Mouse (Mus musculus): ENCODE results near the gene Cabp1.

The Cabp1 gene

GRCm38 (mm10) chr5:115193669-115194625 is at the start of gene Cabp1:
Cabp1 (minus strand) TSS chr5:115194381.
- POLR2A ChIA-PET = interaction anchor here (0.5 to 6.6 kb wide), 44 partner anchors 8 to 1681 kb away, joined by 3 to 70 read pairs (median 4); partner anchors contain the start of genes Dynll1 (in 2 of the 4), Pop5 (in 2 of the 4), Rnf10 (in 2 of the 4) and Mlec (in 1 of the 4)
- CTCF ChIA-PET = interaction anchor here (0.5 to 3.4 kb wide), 38 partner anchors 9 to 593 kb away, joined by 3 to 21 read pairs (median 4); partner anchors contain the start of genes Pop5 (in 2 of the 4), Mlec (in 1 of the 4) and Unc119b (in 1 of the 4)

- ChIA-PET POLR2A (interaction anchor here in 3 of 4 experiments (0.6 to 5.1 kb wide), 23 partner anchors 9 to 242 kb away, joined by 3 to 24 read pairs (median 6); partner anchors contain the start of genes Rnf10 (in 3 of the 3) and Mlec (in 1 of the 3)), CTCF (interaction anchor here in 3 of 4 experiments (0.6 to 1.9 kb wide), 11 partner anchors 10 to 510 kb away, joined by 3 to 5 read pairs (median 4); no protein-coding TSS in a partner anchor)
These were observed 46.0 kb upstream of the Cabp1 start for GRCm38 (mm10) chr5:115240191-115240590.

- ChIA-PET CTCF (interaction anchor here in 3 of 4 experiments (0.5 to 1.0 kb wide), 4 partner anchors 48 to 226 kb away, joined by 3 to 8 read pairs (median 3); no protein-coding TSS in a partner anchor), POLR2A (interaction anchor here in 3 of 4 experiments (0.7 to 5.1 kb wide), 20 partner anchors 8 to 121 kb away, joined by 3 to 17 read pairs (median 3); partner anchors contain the start of genes Acads (in 1 of the 3), Coq5 (in 1 of the 3), Dynll1 (in 1 of the 3) and Rnf10 (in 1 of the 3))
These were observed 44.6 kb upstream of the Cabp1 start for GRCm38 (mm10) chr5:115238729-115239195.

GRCm38 (mm10) chr5:115237803-115238728 is 43.9 kb upstream of the Cabp1 start:
- ChIA-PET POLR2A (interaction anchor here in 3 of 4 experiments (0.7 to 5.1 kb wide), 21 partner anchors 9 to 121 kb away, joined by 3 to 17 read pairs (median 3); partner anchors contain the start of genes Dynll1 (in 2 of the 3), Acads (in 1 of the 3), Coq5 (in 1 of the 3) and Rnf10 (in 1 of the 3)), CTCF (interaction anchor here in 2 of 4 experiments (0.5 to 1.0 kb wide), 4 partner anchors 48 to 227 kb away, joined by 3 read pairs; no protein-coding TSS in a partner anchor)

GRCm38 (mm10) chr5:115235786-115236263 is 41.6 kb upstream of the Cabp1 start, which contains the start of gene Pop5:
Pop5 (plus strand) TSS chr5:115235836.
- ChIA-PET CTCF (interaction anchor here (0.5 to 2.2 kb wide), 47 partner anchors 11 to 1077 kb away, joined by 3 to 15 read pairs (median 4); partner anchors contain the start of genes Cabp1 (in 2 of the 4), Acads (in 1 of the 4) and Rnf10 (in 1 of the 4)), POLR2A (interaction anchor here (0.6 to 2.1 kb wide), 40 partner anchors 10 to 1098 kb away, joined by 3 to 13 read pairs (median 4); partner anchors contain the start of genes Cabp1 (in 2 of the 4), Coq5 (in 1 of the 4), Dynll1 (in 1 of the 4) and Msi1 (in 1 of the 4))

GRCm38 (mm10) chr5:115235323-115235771 is 41.2 kb upstream of the Cabp1 start:
- POLR2A ChIA-PET = interaction anchor here in 3 of 4 experiments (0.6 to 2.1 kb wide), 33 partner anchors 14 to 256 kb away, joined by 3 to 13 read pairs (median 4); partner anchors contain the start of genes Cabp1 (in 2 of the 3), Coq5 (in 1 of the 3), Dynll1 (in 1 of the 3) and Msi1 (in 1 of the 3)
- CTCF ChIA-PET = interaction anchor here (0.5 to 2.2 kb wide), 42 partner anchors 11 to 1076 kb away, joined by 3 to 15 read pairs (median 4); partner anchors contain the start of genes Cabp1 (in 2 of the 4), Acads (in 1 of the 4) and Rnf10 (in 1 of the 4)

GRCm38 (mm10) chr5:115234519-115234918 is 40.3 kb upstream of the Cabp1 start:
- CTCF ChIA-PET = interaction anchor here in 3 of 4 experiments (0.6 to 2.2 kb wide), 4 partner anchors 22 to 127 kb away, joined by 3 to 10 read pairs (median 6); no protein-coding TSS in a partner anchor
- POLR2A ChIA-PET = interaction anchor here in 3 of 4 experiments (0.7 to 2.1 kb wide), 5 partner anchors 26 to 116 kb away, joined by 3 to 13 read pairs (median 4); partner anchors contain the start of gene Rnf10 (in 1 of the 3)

- CTCF ChIA-PET = interaction anchor here (0.5 to 3.2 kb wide), 17 partner anchors 12 to 254 kb away, joined by 3 to 16 read pairs (median 3); partner anchors contain the start of gene Coq5 (in 1 of the 4)
- POLR2A ChIA-PET = interaction anchor here in 3 of 4 experiments (0.6 to 4.4 kb wide), 51 partner anchors 9 to 773 kb away, joined by 3 to 35 read pairs (median 4); partner anchors contain the start of genes Cabp1 (in 2 of the 3), Dynll1 (in 1 of the 3), Hnf1a (in 1 of the 3) and Mlec (in 1 of the 3)
These were observed 39.0 kb upstream of the Cabp1 start for GRCm38 (mm10) chr5:115233031-115233780.

GRCm38 (mm10) chr5:115232516-115232915 is 38.3 kb upstream of the Cabp1 start:
- CTCF ChIA-PET = interaction anchor here (0.5 to 3.2 kb wide), 24 partner anchors 12 to 1624 kb away, joined by 3 to 16 read pairs (median 3); partner anchors contain the start of gene Coq5 (in 1 of the 4)
- POLR2A ChIA-PET = interaction anchor here in 3 of 4 experiments (0.6 to 4.4 kb wide), 56 partner anchors 8 to 442 kb away, joined by 3 to 35 read pairs (median 4); partner anchors contain the start of genes Cabp1 (in 2 of the 3), Dynll1 (in 1 of the 3), Hnf1a (in 1 of the 3) and Mlec (in 1 of the 3)

- POLR2A ChIA-PET = interaction anchor here in 3 of 4 experiments (0.5 to 4.4 kb wide), 61 partner anchors 9 to 605 kb away, joined by 3 to 35 read pairs (median 4); partner anchors contain the start of genes Mlec (in 2 of the 3), Rnf10 (in 2 of the 3), Cabp1 (in 1 of the 3) and Coq5 (in 1 of the 3)
- CTCF ChIA-PET = interaction anchor here (0.6 to 3.2 kb wide), 22 partner anchors 11 to 1623 kb away, joined by 3 to 16 read pairs (median 3); no protein-coding TSS in a partner anchor
These were observed 37.5 kb upstream of the Cabp1 start for GRCm38 (mm10) chr5:115231552-115232120.

- ChIA-PET CTCF (interaction anchor here in 3 of 4 experiments (0.6 to 3.2 kb wide), 18 partner anchors 10 to 251 kb away, joined by 3 to 16 read pairs (median 3); no protein-coding TSS in a partner anchor), POLR2A (interaction anchor here in 3 of 4 experiments (0.5 to 4.4 kb wide), 54 partner anchors 10 to 604 kb away, joined by 3 to 35 read pairs (median 5); partner anchors contain the start of genes Cabp1 (in 2 of the 3), Mlec (in 2 of the 3), Rnf10 (in 2 of the 3) and Coq5 (in 1 of the 3))
These were observed 36.8 kb upstream of the Cabp1 start for GRCm38 (mm10) chr5:115230830-115231551.

GRCm38 (mm10) chr5:115222485-115222884 is 28.3 kb upstream of the Cabp1 start:
- CTCF ChIA-PET = interaction anchor here in 2 of 4 experiments (0.7 to 1.4 kb wide), 3 partner anchors 10 to 57 kb away, joined by 3 to 12 read pairs (median 4); no protein-coding TSS in a partner anchor
- POLR2A ChIA-PET = interaction anchor here in 2 of 4 experiments (1.1 to 2.0 kb wide), 4 partner anchors 14 to 35 kb away, joined by 3 to 6 read pairs (median 5); no protein-coding TSS in a partner anchor

- POLR2A ChIA-PET = interaction anchor here in 3 of 4 experiments (0.6 to 2.0 kb wide), 13 partner anchors 9 to 317 kb away, joined by 3 to 6 read pairs (median 3); partner anchors contain the start of genes Acads (in 1 of the 3) and Mlec (in 1 of the 3)
- CTCF ChIA-PET = interaction anchor here in 3 of 4 experiments (0.5 to 1.4 kb wide), 11 partner anchors 9 to 1923 kb away, joined by 3 to 6 read pairs (median 4); no protein-coding TSS in a partner anchor
These were observed 26.9 kb upstream of the Cabp1 start for GRCm38 (mm10) chr5:115220931-115221640.
